In the genomic region with DNA sequence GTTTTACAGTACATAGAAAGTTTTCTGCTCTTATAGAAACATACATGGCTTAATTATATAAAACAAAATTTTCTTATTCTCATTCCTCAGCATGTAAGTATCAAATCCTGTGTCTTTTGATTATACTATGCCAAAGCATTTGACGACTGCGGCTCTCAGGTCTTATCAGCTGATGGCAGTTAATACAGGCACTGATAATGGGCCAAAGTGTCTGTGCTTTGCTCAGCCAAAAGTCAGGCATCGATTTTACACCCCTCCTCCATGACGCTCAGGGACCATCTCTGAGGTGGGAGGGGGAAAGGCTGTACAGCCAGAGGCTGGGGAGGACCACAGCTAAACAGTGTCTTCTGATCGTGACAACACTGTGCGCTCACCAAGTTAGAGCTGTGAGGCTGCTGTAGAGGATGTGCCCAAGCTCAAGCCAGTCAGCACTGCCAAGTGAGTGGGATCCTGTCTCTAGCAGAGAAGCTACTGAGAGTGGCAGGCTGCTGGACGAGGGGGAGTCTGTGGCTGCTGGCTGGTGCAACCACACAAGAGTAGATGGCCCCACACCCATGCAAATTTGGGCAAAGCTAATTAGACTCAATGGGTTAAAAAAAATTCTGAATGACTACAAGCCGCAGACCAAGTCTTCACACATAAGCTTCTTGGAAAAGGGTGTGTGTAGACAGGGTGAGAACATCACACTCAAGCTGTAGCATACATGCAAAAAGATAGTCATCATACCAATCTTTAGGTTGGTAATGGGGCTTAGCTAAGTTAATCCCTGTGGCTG, we compare ENCODE assay signal across 18 mouse cellular contexts.
DNase-seq lines count a peak whose midpoint lies in the region; ATAC-seq and TF ChIP-seq lines count a peak whose summit lies in the region.
"Had no signal": no experiment of that assay in that cellular context is flagged by ENCODE, and none has a peak within 500 bp of the region (broad histone marks: within the 10 kb centered on the region; RNA-seq: fewer than 3 reads in every experiment).

No protein-coding gene starts in this region.

- H3K4me2 ChIP-seq in embryonic facial prominence, embryonic 15.5 days (replicated peaks): no peak overlapping the region
- no peak overlapping the region for H3K4me2 ChIP-seq in hindbrain, embryonic 16.5 days (ENCODE audit: low read length)
- no peak overlapping the region for H3K4me2 ChIP-seq in hindbrain, embryonic 11.5 days (replicated peaks; ENCODE audit: low read depth, low read length)
- no peak overlapping the region for H3K4me2 ChIP-seq in lung, embryonic 15.5 days
- H3K4me2 ChIP-seq: heart, embryonic 12.5 days; kidney, embryonic 15.5 days; neural tube, embryonic 15.5 days; stomach, embryonic 15.5 days had no signal

- no peak overlapping the region for H3K9ac ChIP-seq in embryonic facial prominence, embryonic 15.5 days
- H3K9ac ChIP-seq in hindbrain, embryonic 16.5 days (ENCODE audit: low read depth, low read length): no peak overlapping the region
- H3K9ac ChIP-seq in hindbrain, embryonic 11.5 days (ENCODE audit: low read depth, low read length): no peak overlapping the region
- H3K9ac ChIP-seq in lung, embryonic 15.5 days: no peak overlapping the region
- H3K9ac ChIP-seq: heart, embryonic 12.5 days; kidney, embryonic 15.5 days; neural tube, embryonic 15.5 days; stomach, embryonic 15.5 days had no signal

- H3K4me1 ChIP-seq in embryonic facial prominence, embryonic 15.5 days: no peaks in the 10 kb centered on the region
- H3K4me1 ChIP-seq in embryonic facial prominence, embryonic 10.5 days: no peaks in the 10 kb centered on the region
- H3K4me1 ChIP-seq in hindbrain, embryonic 16.5 days (ENCODE audit: control insufficient read depth, insufficient read depth, low read depth, low read length): no peaks in the 10 kb centered on the region
- no peaks in the 10 kb centered on the region for H3K4me1 ChIP-seq in hindbrain, embryonic 11.5 days (replicated peaks; ENCODE audit: control insufficient read depth, insufficient read depth, low read length)
- no peaks in the 10 kb centered on the region for H3K4me1 ChIP-seq in lung, embryonic 15.5 days
- H3K4me1 ChIP-seq in megakaryocyte, embryonic 14.5 days: peaks cover 12% of the 10 kb centered on the region
- H3K4me1 ChIP-seq: kidney, embryonic 15.5 days; stomach, embryonic 15.5 days had no signal

- DNase-seq in embryonic facial prominence, embryonic 10.5 days (ENCODE audit: low spot score): no peak
- no peak for DNase-seq in hindbrain, embryonic 11.5 days (ENCODE audit: low spot score)
- DNase-seq in lung, postnatal 4 days: no peak
- DNase-seq in gastrocnemius, adult 2 months: no peak
- DNase-seq: adrenal gland, adult 8-10 months; gastrocnemius, postnatal 10 days; lung, adult 2 months; thymus, postnatal 25 days had no signal

- H3K27ac ChIP-seq in embryonic facial prominence, embryonic 15.5 days (replicated peaks): no peak overlapping the region
- no peak overlapping the region for H3K27ac ChIP-seq in embryonic facial prominence, embryonic 10.5 days (replicated peaks)
- H3K27ac ChIP-seq in hindbrain, embryonic 16.5 days (ENCODE audit: low read depth, low read length): no peak overlapping the region
- no peak overlapping the region for H3K27ac ChIP-seq in hindbrain, embryonic 11.5 days (ENCODE audit: low read depth, low read length)
- H3K27ac ChIP-seq in lung, embryonic 15.5 days: no peak overlapping the region
- no peak overlapping the region for H3K27ac ChIP-seq in gastrocnemius, adult 2 months
- H3K27ac ChIP-seq: kidney, embryonic 15.5 days; midbrain, embryonic 10.5 days; neural tube, embryonic 15.5 days; stomach, embryonic 15.5 days had no signal

- no peak for TF ChIP-seq CTCF in gastrocnemius, adult 2 months (IDR thresholded peaks at IDR 0.05)

- intact Hi-C loops in gastrocnemius, adult 2 months (cut with DNase I): no loop called here

- H3K27me3 ChIP-seq in embryonic facial prominence, embryonic 15.5 days: no peaks in the 10 kb centered on the region
- H3K27me3 ChIP-seq in embryonic facial prominence, embryonic 10.5 days (replicated peaks; ENCODE audit: low read depth, poor library complexity, severe bottlenecking): no peaks in the 10 kb centered on the region
- H3K27me3 ChIP-seq in hindbrain, embryonic 16.5 days (replicated peaks; ENCODE audit: control insufficient read depth, insufficient read depth, low read length): no peaks in the 10 kb centered on the region
- no peaks in the 10 kb centered on the region for H3K27me3 ChIP-seq in hindbrain, embryonic 11.5 days (ENCODE audit: control insufficient read depth, insufficient read depth, low read length)
- no peaks in the 10 kb centered on the region for H3K27me3 ChIP-seq in lung, embryonic 15.5 days
- peaks cover 3% of the 10 kb centered on the region for H3K27me3 ChIP-seq in megakaryocyte, embryonic 14.5 days (replicated peaks)
- H3K27me3 ChIP-seq: heart, embryonic 12.5 days; kidney, embryonic 15.5 days; neural tube, embryonic 15.5 days; stomach, embryonic 15.5 days had no signal

- no peak overlapping the region for H3K4me3 ChIP-seq in embryonic facial prominence, embryonic 15.5 days (replicated peaks)
- H3K4me3 ChIP-seq in embryonic facial prominence, embryonic 10.5 days: no peak overlapping the region
- no peak overlapping the region for H3K4me3 ChIP-seq in hindbrain, embryonic 16.5 days (ENCODE audit: low read length)
- no peak overlapping the region for H3K4me3 ChIP-seq in hindbrain, embryonic 11.5 days (ENCODE audit: low read depth, low read length)
- no peak overlapping the region for H3K4me3 ChIP-seq in lung, embryonic 15.5 days
- H3K4me3 ChIP-seq in megakaryocyte, embryonic 14.5 days (replicated peaks): peak overlapping the region; percentile 11
- no peak overlapping the region for H3K4me3 ChIP-seq in gastrocnemius, adult 2 months
- H3K4me3 ChIP-seq: erythroblast, embryonic 14.5 days; heart, embryonic 12.5 days; kidney, embryonic 15.5 days; midbrain, embryonic 10.5 days; neural tube, embryonic 15.5 days; stomach, embryonic 15.5 days had no signal

- no peaks in the 10 kb centered on the region for H3K36me3 ChIP-seq in embryonic facial prominence, embryonic 15.5 days
- peaks cover 13% of the 10 kb centered on the region for H3K36me3 ChIP-seq in embryonic facial prominence, embryonic 10.5 days (replicated peaks)
- no peaks in the 10 kb centered on the region for H3K36me3 ChIP-seq in hindbrain, embryonic 16.5 days (ENCODE audit: control insufficient read depth, insufficient read depth, low read length)
- no peaks in the 10 kb centered on the region for H3K36me3 ChIP-seq in hindbrain, embryonic 11.5 days (ENCODE audit: control insufficient read depth, insufficient read depth, low read length)
- H3K36me3 ChIP-seq in lung, embryonic 15.5 days: no peaks in the 10 kb centered on the region
- peaks cover 12% of the 10 kb centered on the region for H3K36me3 ChIP-seq in megakaryocyte, embryonic 14.5 days (replicated peaks; ENCODE audit: low read length)
- H3K36me3 ChIP-seq: neural tube, embryonic 15.5 days; stomach, embryonic 15.5 days had no signal

- ATAC-seq in embryonic facial prominence, embryonic 15.5 days (ENCODE audit: insufficient number of reproducible peaks, low FRiP score, low TSS enrichment, low read depth): peak; percentile 57; the same call in 1 of the 2 replicates
- peak; percentile 26; the same call in 1 of the 2 replicates for ATAC-seq in hindbrain, embryonic 16.5 days
- ATAC-seq in hindbrain, embryonic 11.5 days (ENCODE audit: low FRiP score): no peak
- peak; percentile 52; the same call in 1 of the 2 replicates for ATAC-seq in lung, embryonic 15.5 days (ENCODE audit: borderline replicate concordance, extremely low read depth, low FRiP score, low TSS enrichment)

- 86% methylated on average over 8 of the region's 8 CpGs for WGBS in embryonic facial prominence, embryonic 15.5 days
- WGBS in embryonic facial prominence, embryonic 10.5 days: 91% methylated on average over 8 of the region's 8 CpGs
- 90% methylated on average over 8 of the region's 8 CpGs for WGBS in hindbrain, embryonic 16.5 days
- 87% methylated on average over 8 of the region's 8 CpGs for WGBS in hindbrain, embryonic 11.5 days
- 73% methylated on average over 8 of the region's 8 CpGs for WGBS in lung, embryonic 15.5 days

- H3K9me3 ChIP-seq in embryonic facial prominence, embryonic 15.5 days (replicated peaks): no peaks in the 10 kb centered on the region
- no peaks in the 10 kb centered on the region for H3K9me3 ChIP-seq in embryonic facial prominence, embryonic 10.5 days
- H3K9me3 ChIP-seq in hindbrain, embryonic 16.5 days (ENCODE audit: control insufficient read depth, low read length): no peaks in the 10 kb centered on the region
- H3K9me3 ChIP-seq in hindbrain, embryonic 11.5 days (ENCODE audit: control insufficient read depth, low read length): no peaks in the 10 kb centered on the region
- no peaks in the 10 kb centered on the region for H3K9me3 ChIP-seq in lung, embryonic 15.5 days
- no peaks in the 10 kb centered on the region for H3K9me3 ChIP-seq in megakaryocyte, embryonic 14.5 days
- H3K9me3 ChIP-seq: heart, embryonic 12.5 days; kidney, embryonic 15.5 days; midbrain, embryonic 10.5 days; neural tube, embryonic 15.5 days; stomach, embryonic 15.5 days had no signal
